Mouse (Mus musculus) central nervous system, embryonic 14 days (tissue): ENCODE results near the gene Ctbp2. TPM values are rescaled to one million over a fixed set of nuclear protein-coding genes. Genes with fewer than 3 reads are reported as not detected.

Experiments used
- polyA plus RNA-seq: library from polyadenylated mRNA; depleted of rRNA; stranded (reverse); fragments of >200 nt; gene quantifications from 2 replicates; pipeline ENCODE4 v1.2.3, GENCODE M21; 2012; rRNA removed

The Ctbp2 gene
- 112 and 124 TPM in 2 replicates for polyA plus RNA-seq

GRCm38 (mm10) chr7:133123999-133124700 is at the start of gene Ctbp2:
TSS of gene Ctbp2 (minus strand) at chr7:133124354.

DNA sequence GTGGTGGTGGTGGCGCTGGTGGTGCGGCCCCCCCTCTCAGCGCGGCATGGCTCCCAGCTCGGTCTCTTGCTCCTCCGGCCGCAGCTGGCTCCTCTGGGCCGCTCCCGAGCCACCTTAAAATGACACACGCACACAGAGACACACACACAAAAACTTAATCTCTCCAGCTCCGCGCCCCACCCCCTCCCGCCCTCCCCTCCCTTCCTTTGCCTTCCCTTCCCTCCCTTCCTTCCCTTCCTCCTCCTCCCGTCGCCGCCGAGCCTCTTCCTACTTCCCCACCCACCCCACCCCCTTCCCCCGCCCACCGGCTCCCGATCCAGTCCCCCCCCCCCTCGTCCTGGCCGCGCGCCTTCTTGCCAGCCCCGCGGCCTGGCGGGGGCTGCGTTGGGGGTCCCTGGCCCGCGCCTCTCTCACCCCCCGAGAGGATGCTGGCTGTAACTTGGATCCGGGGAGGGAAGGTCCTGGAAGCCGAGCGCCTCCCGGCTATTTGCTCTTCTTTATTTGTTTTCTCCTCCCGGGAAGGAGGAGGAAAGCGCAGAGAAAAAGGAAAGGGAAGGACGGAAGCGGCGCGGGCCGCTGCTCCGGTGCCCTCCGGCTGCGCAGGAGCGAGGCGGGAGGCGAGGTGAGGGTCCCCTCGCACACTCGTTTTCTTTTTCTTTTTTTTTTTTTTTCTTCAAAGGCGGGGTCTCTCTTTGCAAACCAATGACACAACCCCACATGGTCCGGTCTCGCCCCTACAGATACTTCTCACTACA is 733 bp downstream of the Ctbp2 start, which contains the start of gene Fgfr2:
Gene Fgfr2, minus strand, starts transcription at position 107 of the 755 bp plus-strand sequence.

Other genes starting within 250 kb of the Ctbp2 start
- gene Zranb1, start 193.2 kb downstream of the Ctbp2 start, polyA plus RNA-seq: 28.4 and 28.7 TPM in 2 replicates
- gene Fgfr2, start 1.0 kb downstream of the Ctbp2 start, polyA plus RNA-seq: 53.1 and 60.1 TPM in 2 replicates